Mouse (Mus musculus) megakaryocyte, embryonic 14.5 days (primary cell): ENCODE data around the gene Pcbp2. TPM values are rescaled to one million over a fixed set of nuclear protein-coding genes. Genes with fewer than 3 reads are reported as not detected.
A peak's percentile ranks its signal among the peaks of the same experiment; 100 is the strongest.

Source experiments
- H3K27me3 ChIP-seq: replicated peaks from 2 replicates; pipeline ENCODE3; 2012; ENCODE audit warnings: inconsistent platforms
- H3K36me3 ChIP-seq: replicated peaks from 2 replicates; pipeline ENCODE3; 2012; ENCODE audit warnings: low read length, inconsistent platforms, mixed read lengths
- H3K4me1 ChIP-seq: 2 replicates; pipeline ENCODE4 v1.6.1; 2012; ENCODE audit warnings: inconsistent platforms
- H3K4me3 ChIP-seq: replicated peaks from 2 replicates; pipeline ENCODE3; 2012; ENCODE audit warnings: moderate library complexity, mild to moderate bottlenecking, inconsistent platforms
- H3K9me3 ChIP-seq: 2 replicates; pipeline ENCODE4 v1.6.1; 2012; ENCODE audit warnings: inconsistent platforms
- FLI1 ChIP-seq: IDR thresholded peaks from 2 replicates; pipeline ENCODE4 v1.6.1; 2012; ENCODE audit warnings: low read length, inconsistent platforms, mixed read lengths
- GATA1 ChIP-seq: IDR thresholded peaks from 3 replicates; pipeline ENCODE4 v1.6.1; 2012; ENCODE audit warnings: mixed read lengths, low read length, inconsistent platforms, borderline replicate concordance
- polyA plus RNA-seq: library from polyadenylated mRNA; stranded (reverse); fragments of >175 nt; gene quantifications from 2 replicates; pipeline ENCODE4 v1.2.3, GENCODE M21; 2012; ENCODE audit warnings: low replicate concordance; ENCODE audit not compliant: insufficient read depth

Pcbp2 gene
- polyA plus RNA-seq, 1 experiment, result 404 TPM

GRCm38 (mm10) chr15:102520416-102520815, 50.1 kb downstream of the Pcbp2 start:
- peaks cover 77% of the 10 kb centered on the region for H3K4me1 ChIP-seq
- no peak for TF ChIP-seq GATA1
- TF ChIP-seq FLI1, result no peak
- no peaks in the 10 kb centered on the region for H3K9me3 ChIP-seq
- H3K36me3 ChIP-seq, result peaks cover 45% of the 10 kb centered on the region
- no peaks in the 10 kb centered on the region for H3K27me3 ChIP-seq
- H3K4me3 ChIP-seq, result peak overlapping the region; percentile 95

GRCm38 (mm10) chr15:102521480-102521879, 51.1 kb downstream of the Pcbp2 start:
- Histone ChIP-seq H3K36me3 (peaks cover 54% of the 10 kb centered on the region), H3K27me3 (no peaks in the 10 kb centered on the region), H3K9me3 (no peaks in the 10 kb centered on the region), H3K4me3 (peak overlapping the region; percentile 73), H3K4me1 (peaks cover 71% of the 10 kb centered on the region)
- no peak for TF ChIP-seq GATA1
- no peak for TF ChIP-seq FLI1

- H3K36me3 ChIP-seq, result peaks cover 86% of the 10 kb centered on the region
- no peaks in the 10 kb centered on the region for H3K27me3 ChIP-seq
- H3K9me3 ChIP-seq, result no peaks in the 10 kb centered on the region
- H3K4me1 ChIP-seq, result peaks cover 77% of the 10 kb centered on the region
- no peak for TF ChIP-seq GATA1
- H3K4me3 ChIP-seq, result no peak within 1 kb of the TSS
These were observed 54.6 kb downstream of the Pcbp2 start, which contains the start of gene Npff for GRCm38 (mm10) chr15:102524892-102525485. Gene Npff, minus strand, starts transcription at chr15:102524942.

- no peaks in the 10 kb centered on the region for H3K9me3 ChIP-seq
- TF ChIP-seq FLI1 (no peak), GATA1 (no peak)
- no peak overlapping the region for H3K4me3 ChIP-seq
- H3K36me3 ChIP-seq, result peaks cover 92% of the 10 kb centered on the region
- H3K27me3 ChIP-seq, result no peaks in the 10 kb centered on the region
- H3K4me1 ChIP-seq, result peaks cover 75% of the 10 kb centered on the region
These were observed 56.0 kb downstream of the Pcbp2 start for GRCm38 (mm10) chr15:102526111-102527002.

- Histone ChIP-seq H3K36me3 (peaks cover 92% of the 10 kb centered on the region), H3K4me3 (no peak overlapping the region)
- TF ChIP-seq GATA1 (no peak), FLI1 (no peak)
These were observed 57.6 kb downstream of the Pcbp2 start for GRCm38 (mm10) chr15:102527936-102528335.

DNA sequence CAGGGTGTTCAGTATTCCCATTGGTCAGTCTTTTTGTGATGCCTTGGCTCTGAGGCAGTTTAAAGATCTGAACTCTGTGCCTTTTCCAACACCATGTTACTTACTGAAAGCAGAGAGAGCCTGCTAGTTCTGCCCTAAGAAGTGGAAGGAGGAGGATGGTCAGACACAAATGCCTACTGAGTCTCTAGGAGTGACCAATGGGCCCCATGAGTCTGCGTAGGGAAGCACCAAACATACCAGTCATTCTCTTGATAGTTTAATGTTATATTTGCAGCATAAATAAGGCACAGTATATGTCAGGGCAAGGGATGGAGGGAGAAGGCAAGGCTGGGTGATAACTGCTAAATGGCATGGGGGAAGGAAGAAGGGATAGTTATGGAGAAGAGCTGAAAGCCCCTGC, 58.1 kb downstream of the Pcbp2 start:
- Histone ChIP-seq H3K27me3 (no peaks in the 10 kb centered on the region), H3K4me3 (no peak overlapping the region), H3K36me3 (peaks cover 94% of the 10 kb centered on the region), H3K9me3 (no peaks in the 10 kb centered on the region), H3K4me1 (peaks cover 62% of the 10 kb centered on the region)
- TF ChIP-seq GATA1, result no peak
- TF ChIP-seq FLI1, result no peak

More at GRCm38 (mm10) chr15:102527936-102528335, 57.6 kb downstream of the Pcbp2 start:
- no peaks in the 10 kb centered on the region for H3K9me3 ChIP-seq
- no peaks in the 10 kb centered on the region for H3K27me3 ChIP-seq
- H3K4me1 ChIP-seq, result peaks cover 62% of the 10 kb centered on the region

- H3K27me3 ChIP-seq, result no peaks in the 10 kb centered on the region
- H3K4me1 ChIP-seq, result peaks cover 43% of the 10 kb centered on the region
- peak overlapping the region; percentile 29 for H3K4me3 ChIP-seq
- H3K9me3 ChIP-seq, result no peaks in the 10 kb centered on the region
- no peak for TF ChIP-seq FLI1
- TF ChIP-seq GATA1, result no peak
- H3K36me3 ChIP-seq, result peaks cover 93% of the 10 kb centered on the region
These were observed 60.2 kb downstream of the Pcbp2 start for GRCm38 (mm10) chr15:102530566-102530965.

GRCm38 (mm10) chr15:102531586-102531985, 61.2 kb downstream of the Pcbp2 start:
- TF ChIP-seq GATA1 (no peak), FLI1 (no peak)
- peaks cover 39% of the 10 kb centered on the region for H3K4me1 ChIP-seq
- H3K9me3 ChIP-seq, result no peaks in the 10 kb centered on the region
- H3K27me3 ChIP-seq, result no peaks in the 10 kb centered on the region
- H3K36me3 ChIP-seq, result peaks cover 94% of the 10 kb centered on the region
- H3K4me3 ChIP-seq, result no peak overlapping the region

GRCm38 (mm10) chr15:102532106-102532900, 62.0 kb downstream of the Pcbp2 start:
- Histone ChIP-seq H3K4me3 (no peak overlapping the region), H3K4me1 (peaks cover 36% of the 10 kb centered on the region), H3K9me3 (no peaks in the 10 kb centered on the region), H3K27me3 (no peaks in the 10 kb centered on the region), H3K36me3 (peaks cover 97% of the 10 kb centered on the region)
- TF ChIP-seq GATA1 (no peak), FLI1 (no peak)
